Mouse (Mus musculus): ENCODE results near the gene Fshb. TPM values are rescaled to one million over a fixed set of nuclear protein-coding genes. Genes with fewer than 3 reads are reported as not detected.
A peak's percentile ranks its signal among the peaks of the same experiment; 100 is the strongest.

Fshb gene
- not detected in 2 replicates for polyA plus RNA-seq (2016; fragmentation: Nextera tagmentation; extraction: Ambion mirVana)

DNA sequence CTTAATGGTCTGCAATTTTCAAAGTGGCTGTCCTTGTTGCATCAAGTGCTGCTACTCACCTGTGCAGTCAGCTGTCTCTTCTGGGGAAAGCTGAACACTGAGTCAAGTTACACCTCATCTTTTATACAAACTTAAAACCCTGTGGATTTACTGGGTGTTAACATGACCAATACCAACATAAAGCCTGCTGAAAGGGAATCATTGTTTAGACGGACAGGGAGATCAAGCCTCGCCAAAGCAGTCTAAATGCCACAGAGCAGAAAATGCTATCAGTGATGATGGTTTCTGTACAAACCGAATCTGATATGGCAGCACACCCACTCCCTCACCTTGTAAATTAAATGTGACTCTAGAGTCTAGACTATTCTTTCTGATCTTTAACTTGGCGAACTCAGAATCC lies at the start of gene Fshb:
TSS of gene Fshb (minus strand) at position 101 of the 400 bp plus-strand sequence.
- Histone ChIP-seq H3K4me2 (replicated peaks) (no peak within 1 kb of the TSS), H3K4me1 (no peaks in the 10 kb centered on the region), H3K4me3 (no peak within 1 kb of the TSS), H3K36me3 (no peaks in the 10 kb centered on the region), H3K27ac (no peak within 1 kb of the TSS), H3K9me3 (no peaks in the 10 kb centered on the region), H3K27me3 (replicated peaks) (no peaks in the 10 kb centered on the region), H3K9ac (no peak within 1 kb of the TSS)
- no peak for ATAC-seq (ENCODE audit: low FRiP score, low read depth)
- 85% methylated on average over 4 of the region's 4 CpGs for WGBS

GRCm38 (mm10) chr2:107084256-107084655 lies 24.8 kb upstream of the Fshb start:
- Histone ChIP-seq H3K27ac (no peak overlapping the region), H3K4me1 (0 out of 2 replicates have a peak, but pooled peaks cover 2% of the 10 kb centered on the region), H3K27me3 (replicated peaks) (no peaks in the 10 kb centered on the region), H3K36me3 (no peaks in the 10 kb centered on the region), H3K4me2 (replicated peaks) (no peak overlapping the region), H3K9ac (no peak overlapping the region), H3K4me3 (no peak overlapping the region), H3K9me3 (no peaks in the 10 kb centered on the region)
- ATAC-seq (ENCODE audit: low FRiP score, low read depth) = no peak
- 10% methylated on average over 2 of the region's 2 CpGs for WGBS

GRCm38 (mm10) chr2:107083071-107083885 lies 23.8 kb upstream of the Fshb start:
- Histone ChIP-seq H3K27me3 (replicated peaks) (no peaks in the 10 kb centered on the region), H3K4me1 (0 out of 2 replicates have a peak, but pooled peaks cover 2% of the 10 kb centered on the region), H3K9me3 (no peaks in the 10 kb centered on the region), H3K4me3 (no peak overlapping the region), H3K36me3 (no peaks in the 10 kb centered on the region), H3K4me2 (replicated peaks) (no peak overlapping the region), H3K9ac (no peak overlapping the region), H3K27ac (no peak overlapping the region)
- peak; percentile 66 for ATAC-seq (ENCODE audit: low FRiP score, low read depth)
- WGBS = 56% methylated on average over 14 of the region's 14 CpGs

GRCm38 (mm10) chr2:107063260-107063659 lies 3.8 kb upstream of the Fshb start:
- H3K4me1 ChIP-seq = no peaks in the 10 kb centered on the region
- no peak overlapping the region for H3K27ac ChIP-seq
- H3K9me3 ChIP-seq = no peaks in the 10 kb centered on the region
- no peaks in the 10 kb centered on the region for H3K27me3 ChIP-seq (replicated peaks)
- no peak for ATAC-seq (ENCODE audit: low FRiP score, low read depth)
- WGBS = 43% methylated on average over 2 of the region's 2 CpGs
- H3K4me3 ChIP-seq = no peak overlapping the region
- no peak overlapping the region for H3K9ac ChIP-seq
- H3K4me2 ChIP-seq (replicated peaks) = no peak overlapping the region
- no peaks in the 10 kb centered on the region for H3K36me3 ChIP-seq

DNA sequence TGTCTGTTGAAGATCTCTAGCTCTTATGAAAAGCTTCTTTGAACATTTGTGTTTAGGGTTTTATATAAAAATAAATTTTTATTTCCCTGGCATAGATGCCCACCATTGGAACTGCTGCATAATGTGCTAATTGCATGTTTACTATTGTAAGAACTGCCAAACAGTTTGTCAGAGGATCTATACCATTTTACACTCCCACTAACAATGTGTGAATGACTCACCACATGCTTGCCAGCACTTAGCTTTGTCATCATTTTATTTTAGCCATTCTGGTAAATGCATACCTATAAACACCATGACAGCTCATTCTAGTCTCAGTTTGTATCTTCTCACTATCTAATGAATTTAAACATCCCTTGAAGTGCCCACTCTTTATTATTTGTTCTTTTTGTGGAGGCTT lies 13.5 kb downstream of the Fshb start:
- Histone ChIP-seq H3K36me3 (no peaks in the 10 kb centered on the region), H3K4me2 (replicated peaks) (no peak overlapping the region), H3K4me3 (no peak overlapping the region), H3K9me3 (no peaks in the 10 kb centered on the region), H3K27me3 (replicated peaks) (no peaks in the 10 kb centered on the region), H3K27ac (no peak overlapping the region), H3K9ac (no peak overlapping the region), H3K4me1 (no peaks in the 10 kb centered on the region)
- ATAC-seq (ENCODE audit: low FRiP score, low read depth) = no peak

DNA sequence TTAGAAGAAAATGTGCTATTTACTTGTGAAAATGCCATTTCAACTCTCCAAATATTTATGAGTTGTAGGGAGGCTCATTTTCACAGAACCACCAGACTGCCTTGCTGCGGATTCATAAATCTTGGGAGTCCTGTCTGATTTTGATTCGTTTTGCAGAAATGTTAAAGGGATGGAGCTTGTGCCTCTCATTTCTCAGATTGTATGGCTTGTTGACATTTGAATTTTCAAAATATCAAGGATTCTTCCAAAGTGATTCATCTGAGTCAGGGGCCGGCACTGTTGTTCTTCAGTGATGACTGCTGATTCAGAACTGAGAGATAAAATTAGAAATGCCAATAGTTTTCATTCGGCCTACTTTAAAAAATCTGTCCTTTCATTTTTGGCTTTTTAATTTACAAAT lies 18.6 kb downstream of the Fshb start:
- ATAC-seq (ENCODE audit: low FRiP score, low read depth) = no peak
- H3K9ac ChIP-seq = no peak overlapping the region
- no peaks in the 10 kb centered on the region for H3K27me3 ChIP-seq (replicated peaks)
- 84% methylated on average over 4 of the region's 4 CpGs for WGBS
- no peak overlapping the region for H3K4me2 ChIP-seq (replicated peaks)
- H3K9me3 ChIP-seq = no peaks in the 10 kb centered on the region
- no peaks in the 10 kb centered on the region for H3K4me1 ChIP-seq
- H3K36me3 ChIP-seq = no peaks in the 10 kb centered on the region
- H3K27ac ChIP-seq = no peak overlapping the region
- H3K4me3 ChIP-seq = no peak overlapping the region

GRCm38 (mm10) chr2:107035980-107036379 lies 23.5 kb downstream of the Fshb start:
- Histone ChIP-seq H3K36me3 (no peaks in the 10 kb centered on the region), H3K9ac (no peak overlapping the region), H3K27ac (no peak overlapping the region), H3K4me3 (no peak overlapping the region), H3K4me2 (replicated peaks) (no peak overlapping the region), H3K9me3 (no peaks in the 10 kb centered on the region), H3K4me1 (no peaks in the 10 kb centered on the region), H3K27me3 (replicated peaks) (no peaks in the 10 kb centered on the region)
- WGBS = 94% methylated on average over 2 of the region's 2 CpGs
- no peak for ATAC-seq (ENCODE audit: low FRiP score, low read depth)

DNA sequence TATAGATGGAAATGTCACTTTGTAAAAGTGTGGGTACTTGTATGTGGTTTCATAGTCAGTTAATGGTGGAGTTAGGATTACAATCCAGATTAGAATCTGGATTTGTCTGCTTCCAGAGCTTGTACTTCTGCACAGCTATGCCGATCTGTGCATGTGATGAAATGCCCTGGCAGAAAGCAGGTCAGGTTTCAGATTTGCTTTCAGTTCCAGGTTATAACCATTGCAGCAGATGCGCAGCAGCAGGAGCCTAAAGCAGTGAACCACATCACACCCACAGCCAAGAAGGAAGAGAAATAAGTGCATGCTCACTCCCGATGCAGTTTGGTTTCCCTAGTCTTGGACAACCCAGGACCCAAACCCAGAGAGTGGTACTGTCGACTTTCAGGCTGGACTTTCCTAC lies 34.8 kb downstream of the Fshb start:
- ATAC-seq (ENCODE audit: low FRiP score, low read depth) = no peak
- no peaks in the 10 kb centered on the region for H3K36me3 ChIP-seq
- H3K9me3 ChIP-seq = no peaks in the 10 kb centered on the region
- no peak overlapping the region for H3K27ac ChIP-seq
- H3K4me2 ChIP-seq (replicated peaks) = no peak overlapping the region
- H3K4me1 ChIP-seq = no peaks in the 10 kb centered on the region
- 85% methylated on average over 4 of the region's 4 CpGs for WGBS
- H3K27me3 ChIP-seq (replicated peaks) = no peaks in the 10 kb centered on the region
- H3K4me3 ChIP-seq = no peak overlapping the region
- no peak overlapping the region for H3K9ac ChIP-seq

GRCm38 (mm10) chr2:107022713-107023112 lies 36.7 kb downstream of the Fshb start:
- Histone ChIP-seq H3K27ac (no peak overlapping the region), H3K9ac (no peak overlapping the region), H3K9me3 (no peaks in the 10 kb centered on the region), H3K36me3 (no peaks in the 10 kb centered on the region), H3K4me2 (replicated peaks) (no peak overlapping the region), H3K27me3 (replicated peaks) (no peaks in the 10 kb centered on the region), H3K4me3 (no peak overlapping the region), H3K4me1 (no peaks in the 10 kb centered on the region)
- no peak for ATAC-seq (ENCODE audit: low FRiP score, low read depth)
- 95% methylated on average over 5 of the region's 5 CpGs for whole genome bisulfite sequencing

- no peak overlapping the region for H3K27ac ChIP-seq
- H3K27me3 ChIP-seq (replicated peaks) = no peaks in the 10 kb centered on the region
- no peaks in the 10 kb centered on the region for H3K9me3 ChIP-seq
- no peak overlapping the region for H3K4me2 ChIP-seq (replicated peaks)
- no peaks in the 10 kb centered on the region for H3K36me3 ChIP-seq
- no peak overlapping the region for H3K9ac ChIP-seq
- no peaks in the 10 kb centered on the region for H3K4me1 ChIP-seq
- no peak overlapping the region for H3K4me3 ChIP-seq
- no peak for ATAC-seq (ENCODE audit: low FRiP score, low read depth)
- 39% methylated on average over 2 of the region's 2 CpGs for WGBS
Measured at GRCm38 (mm10) chr2:107019331-107019730, 40.1 kb downstream of the Fshb start.

DNA sequence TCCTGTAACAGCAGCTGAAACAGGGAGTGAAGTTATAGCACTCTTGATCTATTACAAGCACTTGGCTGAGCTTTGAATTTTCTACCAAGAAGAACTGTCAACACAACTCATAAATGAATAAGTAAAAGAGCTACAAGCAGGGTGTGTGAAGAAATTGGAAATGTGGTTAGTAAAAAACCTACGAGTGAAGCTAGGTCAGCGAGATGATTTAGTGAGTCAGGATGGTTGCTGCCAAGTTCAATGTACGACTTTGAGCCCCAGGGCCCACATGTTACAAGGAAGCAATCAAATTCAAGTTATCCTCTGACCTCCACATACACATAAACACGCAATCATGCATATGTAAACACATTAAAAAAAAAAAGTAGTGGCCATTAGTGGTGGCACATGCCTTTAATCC lies 46.3 kb downstream of the Fshb start:
- Histone ChIP-seq H3K27ac (no peak overlapping the region), H3K27me3 (replicated peaks) (no peaks in the 10 kb centered on the region), H3K9me3 (no peaks in the 10 kb centered on the region), H3K4me3 (no peak overlapping the region), H3K4me2 (replicated peaks) (no peak overlapping the region), H3K9ac (no peak overlapping the region), H3K36me3 (no peaks in the 10 kb centered on the region), H3K4me1 (no peaks in the 10 kb centered on the region)
- WGBS = 85% methylated on average over 4 of the region's 4 CpGs
- no peak for ATAC-seq (ENCODE audit: low FRiP score, low read depth)

DNA sequence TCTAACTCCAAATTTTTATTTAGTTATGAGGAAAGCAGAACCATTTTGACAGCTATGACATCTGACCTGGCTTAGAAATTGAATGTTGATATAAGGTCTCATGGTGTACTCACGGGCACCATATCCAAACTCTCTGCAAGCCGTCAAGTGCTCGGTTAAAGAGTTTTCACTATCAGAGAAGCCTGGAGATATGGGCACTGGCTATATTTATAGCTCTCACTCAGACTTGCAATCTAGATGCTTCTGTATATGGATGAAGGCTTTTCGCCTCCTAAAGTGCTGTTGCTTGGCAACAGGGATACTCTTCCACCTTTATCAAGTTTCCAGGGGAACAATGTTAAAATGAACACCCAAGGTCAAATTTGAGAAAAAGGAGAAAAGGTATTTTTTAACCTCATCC lies 47.1 kb downstream of the Fshb start:
- no peak for ATAC-seq (ENCODE audit: low FRiP score, low read depth)
- 92% methylated on average over 4 of the region's 4 CpGs for WGBS
- no peak overlapping the region for H3K4me3 ChIP-seq
- H3K9me3 ChIP-seq = no peaks in the 10 kb centered on the region
- no peak overlapping the region for H3K4me2 ChIP-seq (replicated peaks)
- H3K27me3 ChIP-seq (replicated peaks) = no peaks in the 10 kb centered on the region
- no peak overlapping the region for H3K9ac ChIP-seq
- no peak overlapping the region for H3K27ac ChIP-seq
- no peaks in the 10 kb centered on the region for H3K4me1 ChIP-seq
- no peaks in the 10 kb centered on the region for H3K36me3 ChIP-seq

GRCm38 (mm10) chr2:107010160-107010559 lies 49.3 kb downstream of the Fshb start:
- Histone ChIP-seq H3K36me3 (no peaks in the 10 kb centered on the region), H3K27ac (no peak overlapping the region), H3K4me1 (no peaks in the 10 kb centered on the region), H3K27me3 (replicated peaks) (no peaks in the 10 kb centered on the region), H3K9ac (no peak overlapping the region), H3K4me2 (replicated peaks) (no peak overlapping the region), H3K9me3 (no peaks in the 10 kb centered on the region), H3K4me3 (no peak overlapping the region)
- no peak for ATAC-seq (ENCODE audit: low FRiP score, low read depth)
- 81% methylated on average over 6 of the region's 6 CpGs for WGBS

Data from neural tube, embryonic 12.5 days (tissue).